Mouse (Mus musculus): ENCODE data around the gene Ovol1. TPM values are rescaled to one million over a fixed set of nuclear protein-coding genes. Genes with fewer than 3 reads are reported as not detected.

Gene Ovol1
- 50.7 and 55.8 TPM in 2 replicates for polyA plus RNA-seq (2012; rRNA removed; ENCODE audit: low replicate concordance)

DNA sequence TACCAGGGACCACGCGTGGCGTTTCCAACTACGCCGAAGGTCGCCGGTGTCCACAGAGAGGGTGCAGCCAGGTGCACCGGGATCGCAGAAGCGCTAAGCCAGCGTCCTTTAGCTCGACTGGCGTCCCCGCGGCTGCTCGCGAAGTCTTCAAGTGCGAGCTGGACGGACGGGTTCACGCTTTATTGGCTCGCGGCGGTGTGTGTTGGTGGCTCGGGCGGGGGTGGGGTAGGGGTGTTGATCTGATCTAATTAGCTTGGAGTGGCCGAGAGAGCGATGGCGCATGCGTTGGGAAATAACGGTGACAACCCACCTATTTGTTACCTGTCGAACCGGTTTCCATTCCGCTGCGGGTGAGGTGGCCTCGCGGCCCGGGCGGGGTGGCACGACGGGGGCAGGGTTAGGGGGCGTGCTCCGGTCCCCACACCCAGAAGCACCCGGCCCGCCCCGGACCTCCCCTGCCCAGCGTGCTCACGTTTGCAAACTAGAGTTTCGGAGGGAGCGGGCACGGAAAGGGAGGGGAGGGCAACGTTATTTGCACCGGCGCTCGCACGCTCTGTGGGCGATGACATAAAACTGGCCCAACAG lies at the start of gene Ovol1:
Gene Ovol1, minus strand, starts transcription at position 190 of the 585 bp plus-strand sequence.

DNA sequence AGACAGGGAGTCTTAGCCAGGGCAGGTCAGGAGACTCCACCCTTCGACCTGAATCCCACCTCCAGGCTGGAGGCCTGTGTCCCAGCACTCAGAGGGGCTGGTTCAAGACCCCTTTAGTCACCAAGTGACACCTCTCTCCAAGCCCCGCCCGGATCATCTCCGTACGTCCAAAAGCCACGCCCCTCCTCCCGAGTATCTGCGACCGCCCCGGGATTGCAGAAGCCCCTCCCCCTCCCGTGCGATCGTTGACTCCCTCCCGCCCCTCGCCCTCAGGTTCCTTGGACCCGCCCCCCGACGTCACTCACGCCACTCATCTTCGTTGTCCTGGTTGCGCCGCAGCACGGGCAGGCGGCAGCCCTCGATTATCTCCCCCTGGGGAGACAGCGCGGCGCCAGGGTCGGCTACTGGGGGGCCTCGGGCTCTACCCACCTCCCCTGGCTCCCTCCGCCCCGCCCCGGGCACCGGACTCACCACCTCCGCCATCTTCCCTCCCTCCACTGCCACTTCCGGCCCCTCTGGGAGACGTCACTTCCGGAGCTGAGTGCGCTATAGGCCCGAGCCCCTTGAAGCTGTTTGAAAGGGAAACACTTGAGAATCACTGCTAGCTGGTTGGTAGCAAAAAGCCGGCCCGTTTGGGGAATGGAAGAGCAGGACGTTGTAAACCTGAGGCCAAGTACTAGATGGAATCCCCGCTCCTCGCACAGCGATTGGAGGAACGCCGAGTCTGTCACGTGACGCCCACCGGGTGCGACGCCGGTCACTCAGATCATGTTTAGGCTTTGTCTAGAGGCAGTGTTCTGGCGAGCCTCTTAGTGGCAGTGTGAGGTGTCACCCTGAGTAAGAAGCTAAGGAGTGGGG lies 49.3 kb upstream of the Ovol1 start, which contains the start of gene Kat5:
Gene Kat5, minus strand, starts transcription at position 691 of the 858 bp plus-strand sequence.

DNA sequence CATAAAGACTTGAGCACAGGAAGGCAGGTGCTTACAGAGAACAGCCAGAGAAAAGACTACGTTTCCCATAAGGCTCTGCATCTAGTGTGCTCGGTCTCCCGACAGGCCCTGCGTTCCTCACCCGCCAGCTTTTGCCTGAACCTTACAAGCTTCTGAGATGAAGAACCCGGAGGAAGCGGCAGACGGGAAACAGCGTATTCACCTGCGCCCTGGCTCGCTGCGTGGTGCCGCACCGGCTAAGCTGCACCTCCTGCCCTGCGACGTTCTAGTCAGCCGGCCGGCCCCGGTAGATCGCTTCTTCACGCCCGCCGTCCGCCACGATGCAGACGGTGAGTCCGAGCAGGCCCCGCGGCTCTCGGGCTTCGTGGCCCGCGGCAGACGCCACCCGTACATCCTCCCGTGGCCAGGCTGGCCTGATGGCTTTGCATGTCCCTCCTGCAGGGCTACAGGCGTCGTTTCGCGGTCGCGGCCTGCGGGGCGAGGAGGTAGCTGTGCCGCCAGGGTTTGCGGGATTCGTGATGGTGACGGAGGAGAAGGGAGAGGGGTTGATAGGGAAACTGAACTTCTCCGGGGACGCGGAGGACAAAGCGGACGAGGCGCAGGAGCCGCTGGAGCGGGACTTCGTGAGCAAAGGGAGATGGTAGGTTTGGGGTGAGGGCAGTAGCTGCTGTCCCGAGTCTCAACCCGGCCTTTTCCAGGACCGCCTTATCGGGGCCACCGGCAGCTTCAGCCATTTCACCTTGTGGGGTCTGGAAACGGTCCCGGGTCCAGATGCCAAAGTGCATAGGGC lies 41.5 kb upstream of the Ovol1 start, which contains the start of gene Rnaseh2c:
Gene Rnaseh2c, plus strand, starts transcription at position 122 of the 790 bp plus-strand sequence.

DNA sequence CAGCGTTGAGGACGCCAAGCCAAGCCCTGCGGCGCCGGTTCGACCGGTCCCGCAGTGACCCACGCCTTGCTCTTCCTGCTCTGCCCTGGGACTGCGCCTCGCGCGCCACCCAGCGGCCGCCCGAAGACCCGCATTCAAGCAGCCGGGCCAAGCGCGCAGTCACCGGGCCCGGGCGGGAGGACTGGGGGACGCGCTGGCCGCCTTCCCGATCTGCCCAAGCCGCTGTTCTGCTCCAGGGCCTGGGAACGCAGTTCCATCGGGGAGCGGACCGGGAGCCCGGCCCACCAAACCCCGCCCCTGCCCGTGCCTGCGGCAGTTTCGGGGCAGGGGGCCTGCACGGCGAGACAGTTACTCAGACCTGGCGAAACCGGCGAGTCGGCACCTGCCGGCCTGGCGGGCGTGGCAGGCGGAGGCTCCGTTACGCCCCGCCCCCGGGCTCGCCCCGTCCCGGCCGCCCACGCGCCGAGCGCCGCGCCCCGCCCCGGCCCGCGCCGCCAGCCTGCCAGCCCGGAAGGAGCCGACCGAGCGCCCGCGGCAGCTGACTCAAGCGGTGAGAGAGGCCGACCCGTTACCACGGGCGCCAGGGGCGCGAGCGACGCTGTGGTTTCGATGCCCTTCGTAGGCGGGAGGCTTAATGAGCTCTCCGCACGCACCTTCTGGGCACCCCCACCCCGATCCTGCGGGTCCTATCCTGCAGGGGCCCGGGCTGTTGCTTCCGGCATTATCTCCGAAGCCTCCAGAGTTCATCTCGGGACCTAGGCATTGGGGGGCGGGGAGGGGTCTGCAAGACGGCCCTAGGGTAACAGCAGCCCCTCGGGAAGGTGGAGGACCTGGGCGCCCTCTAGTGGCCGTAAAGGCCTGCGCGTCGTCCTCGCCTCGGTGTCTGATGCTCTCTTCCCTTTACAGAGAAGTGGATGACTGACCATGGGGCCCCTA lies 7.4 kb upstream of the Ovol1 start, which contains the start of gene Ap5b1:
Gene Ap5b1, plus strand, starts transcription at position 492 of the 936 bp plus-strand sequence.

DNA sequence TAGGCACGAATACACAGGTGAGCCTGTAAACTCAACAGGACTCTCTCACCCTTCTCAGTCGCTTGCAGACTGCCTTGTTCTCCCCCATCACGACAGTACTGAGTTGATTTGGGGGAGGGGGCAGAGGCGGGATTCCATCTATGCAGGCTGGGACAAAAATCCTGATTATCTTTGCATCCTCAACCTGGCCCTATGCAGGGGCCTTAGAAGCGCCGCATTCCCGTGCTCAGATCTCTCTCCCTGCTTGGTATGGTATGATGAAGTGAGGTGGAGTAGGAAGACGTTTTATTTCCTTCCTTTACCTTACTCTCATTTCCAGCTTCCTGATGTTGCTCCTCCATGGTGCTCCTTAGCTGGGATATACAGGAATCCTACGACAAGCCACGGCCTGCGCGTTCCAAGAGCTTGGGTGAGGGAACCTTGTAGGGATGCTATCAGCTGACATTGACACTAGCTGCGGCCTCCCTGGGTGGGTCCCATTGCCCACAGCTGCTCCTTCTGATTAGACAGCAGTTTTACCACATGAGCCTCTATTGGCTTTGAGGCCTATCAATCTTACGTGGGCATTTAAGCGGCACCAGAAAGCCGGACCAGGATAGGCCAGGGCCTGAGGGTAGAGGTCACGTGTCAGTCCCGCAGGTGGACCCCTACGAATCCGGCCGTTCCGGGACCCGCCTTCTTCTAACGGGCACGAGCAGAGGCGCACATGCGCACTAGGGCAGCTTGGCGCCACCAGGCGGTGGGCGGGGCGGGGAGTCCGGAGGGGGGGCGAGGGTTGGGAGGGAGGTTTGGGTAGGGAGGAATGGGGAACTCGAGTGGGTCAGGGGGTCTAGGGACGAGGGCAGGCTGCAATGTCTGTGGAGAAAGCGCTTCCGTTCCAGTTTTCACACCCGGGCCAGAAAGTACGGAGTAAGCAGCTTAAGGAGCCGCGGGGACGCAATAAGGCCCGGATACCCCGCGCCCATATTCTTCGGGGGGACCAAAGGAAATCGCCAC lies 50.1 kb downstream of the Ovol1 start, which contains the start of gene Snx32:
Gene Snx32, minus strand, starts transcription at position 508 of the 996 bp plus-strand sequence.

DNA sequence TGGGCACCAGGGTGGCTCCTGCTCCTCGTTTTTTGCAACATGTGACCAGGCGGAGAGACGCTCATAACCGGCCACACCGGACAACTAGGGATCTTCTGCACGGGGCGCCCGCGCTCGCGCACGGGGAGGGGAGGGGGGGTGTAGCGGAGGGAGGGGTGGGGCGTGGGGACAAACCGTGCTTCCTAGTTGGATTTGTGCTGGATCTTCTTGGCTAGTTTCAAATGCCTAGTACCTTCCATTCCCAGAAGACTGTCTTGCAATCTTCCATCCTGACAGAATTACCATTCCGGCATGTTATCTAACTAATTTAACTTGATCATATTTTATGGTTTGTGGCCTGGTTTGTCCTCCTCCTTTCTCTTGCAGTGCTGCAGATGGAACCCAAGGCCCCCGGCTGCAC lies 56.8 kb downstream of the Ovol1 start, which contains the start of gene 1700020D05Rik:
Gene 1700020D05Rik, minus strand, starts transcription at position 101 of the 400 bp plus-strand sequence.

Other genes with a start within 250 kb of the Ovol1 start
- not detected in 2 replicates for gene Catsper1, start 224.9 kb downstream of the Ovol1 start, polyA plus RNA-seq (2012; rRNA removed; ENCODE audit: low replicate concordance)
- 775 and 1,382 TPM in 2 replicates for gene Cst6, start 211.1 kb downstream of the Ovol1 start, polyA plus RNA-seq (2012; rRNA removed; ENCODE audit: low replicate concordance)
- gene Eif1ad, start 193.9 kb downstream of the Ovol1 start, polyA plus RNA-seq (2012; rRNA removed; ENCODE audit: low replicate concordance): 22.1 and 39.9 TPM in 2 replicates
- 134 and 143 TPM in 2 replicates for gene Banf1, start 193.5 kb downstream of the Ovol1 start, polyA plus RNA-seq (2012; rRNA removed; ENCODE audit: low replicate concordance)
- 4.2 and 12.1 TPM in 2 replicates for gene Sart1, start 171.9 kb downstream of the Ovol1 start, polyA plus RNA-seq (2012; rRNA removed; ENCODE audit: low replicate concordance)
- 0.38 and 5.1 TPM in 2 replicates for gene Tsga10ip, start 158.1 kb downstream of the Ovol1 start, polyA plus RNA-seq (2012; rRNA removed; ENCODE audit: low replicate concordance)
- 75.9 and 95.8 TPM in 2 replicates for gene Drap1, start 135.7 kb downstream of the Ovol1 start, polyA plus RNA-seq (2012; rRNA removed; ENCODE audit: low replicate concordance)
- gene AI837181, start 135.5 kb downstream of the Ovol1 start, polyA plus RNA-seq (2012; rRNA removed; ENCODE audit: low replicate concordance): 53.5 and 90.2 TPM in 2 replicates
- gene Fosl1, start 113.1 kb downstream of the Ovol1 start, polyA plus RNA-seq (2012; rRNA removed; ENCODE audit: low replicate concordance): 0.43 and 3.2 TPM in 2 replicates
- 3.0 and 4.1 TPM in 2 replicates for gene Ccdc85b, start 102.8 kb downstream of the Ovol1 start, polyA plus RNA-seq (2012; rRNA removed; ENCODE audit: low replicate concordance)
- 77.1 and 157 TPM in 2 replicates for gene Fibp, start 100.0 kb downstream of the Ovol1 start, polyA plus RNA-seq (2012; rRNA removed; ENCODE audit: low replicate concordance)
- gene Ctsw, start 92.1 kb downstream of the Ovol1 start, polyA plus RNA-seq (2012; rRNA removed; ENCODE audit: low replicate concordance): 3.0 and 8.9 TPM in 2 replicates
- 24.2 and 26.7 TPM in 2 replicates for gene Efemp2, start 86.7 kb downstream of the Ovol1 start, polyA plus RNA-seq (2012; rRNA removed; ENCODE audit: low replicate concordance)
- gene Mus81, start 72.2 kb downstream of the Ovol1 start, polyA plus RNA-seq (2012; rRNA removed; ENCODE audit: low replicate concordance): 24.4 and 30.3 TPM in 2 replicates
- 354 and 628 TPM in 2 replicates for gene Cfl1, start 70.2 kb downstream of the Ovol1 start, polyA plus RNA-seq (2012; rRNA removed; ENCODE audit: low replicate concordance)
- gene 1700020D05Rik, start 56.9 kb downstream of the Ovol1 start, polyA plus RNA-seq (2012; rRNA removed; ENCODE audit: low replicate concordance): 0.19 TPM in 1 of 2 replicates, not detected in the other
- 2.3 and 3.4 TPM in 2 replicates for gene Snx32, start 50.1 kb downstream of the Ovol1 start, polyA plus RNA-seq (2012; rRNA removed; ENCODE audit: low replicate concordance)
- gene Ap5b1, start 7.4 kb upstream of the Ovol1 start, polyA plus RNA-seq (2012; rRNA removed; ENCODE audit: low replicate concordance): 27.3 and 37.3 TPM in 2 replicates
- gene Rnaseh2c, start 41.2 kb upstream of the Ovol1 start, polyA plus RNA-seq (2012; rRNA removed; ENCODE audit: low replicate concordance): 55.0 and 64.6 TPM in 2 replicates
- gene Kat5, start 49.6 kb upstream of the Ovol1 start, polyA plus RNA-seq (2012; rRNA removed; ENCODE audit: low replicate concordance): 28.1 and 29.4 TPM in 2 replicates
- gene Rela, start 76.8 kb upstream of the Ovol1 start, polyA plus RNA-seq (2012; rRNA removed; ENCODE audit: low replicate concordance): 63.4 and 69.8 TPM in 2 replicates
- gene Sipa1, start 103.1 kb upstream of the Ovol1 start, polyA plus RNA-seq (2012; rRNA removed; ENCODE audit: low replicate concordance): 31.8 and 39.3 TPM in 2 replicates
- gene Map3k11, start 128.1 kb upstream of the Ovol1 start, polyA plus RNA-seq (2012; rRNA removed; ENCODE audit: low replicate concordance): 93.9 and 146 TPM in 2 replicates
- 123 and 125 TPM in 2 replicates for gene Pcnx3, start 128.3 kb upstream of the Ovol1 start, polyA plus RNA-seq (2012; rRNA removed; ENCODE audit: low replicate concordance)
- gene Kcnk7, start 143.7 kb upstream of the Ovol1 start, polyA plus RNA-seq (2012; rRNA removed; ENCODE audit: low replicate concordance): 0.49 TPM in 1 of 2 replicates, not detected in the other
- 67.9 and 83.9 TPM in 2 replicates for gene Ehbp1l1, start 165.7 kb upstream of the Ovol1 start, polyA plus RNA-seq (2012; rRNA removed; ENCODE audit: low replicate concordance)
- 93.2 and 129 TPM in 2 replicates for gene Fam89b, start 169.0 kb upstream of the Ovol1 start, polyA plus RNA-seq (2012; rRNA removed; ENCODE audit: low replicate concordance)
- gene Ltbp3, start 180.3 kb upstream of the Ovol1 start, polyA plus RNA-seq (2012; rRNA removed; ENCODE audit: low replicate concordance): 22.6 and 31.6 TPM in 2 replicates
- gene Scyl1, start 210.8 kb upstream of the Ovol1 start, polyA plus RNA-seq (2012; rRNA removed; ENCODE audit: low replicate concordance): 42.2 and 55.8 TPM in 2 replicates

All from duodenum, adult 2 months (tissue).